Mouse (Mus musculus) MEL (cell line): ENCODE results near the gene Vav3. TPM values are rescaled to one million over a fixed set of nuclear protein-coding genes. Genes with fewer than 3 reads are reported as not detected.

Source experiments
- DNase-seq: peaks from one replicate; pipeline ENCODE4 v3.0.0; 2011; ENCODE audit warnings: low read depth, low spot score
- H3K27ac ChIP-seq: 2 replicates; pipeline ENCODE4 v1.5.1; 2012; ENCODE audit warnings: low read depth, mild to moderate bottlenecking, control low read depth, low read length, moderate library complexity; ENCODE audit not compliant: control insufficient read depth
- H3K27me3 ChIP-seq, 2 experiments: fragments of 150-350 bp in 1 of 2; sonication (generic) in 1 of 2; 2 replicates each; pipeline ENCODE4 v1.6.1; 2012; ENCODE audit warnings: low read length in 2 of 2, mild to moderate bottlenecking in 2 of 2, improper control_type of control experiment in 1 of 2, moderate library complexity in 1 of 2; ENCODE audit not compliant: insufficient read depth in 2 of 2, control insufficient read depth in 1 of 2
- H3K36me3 ChIP-seq, 2 experiments: 2 replicates each; pipeline ENCODE4 v1.6.1; 2012 to 2014; ENCODE audit warnings: low read length in 2 of 2, improper control_type of control experiment in 1 of 2, inconsistent platforms in 1 of 2, mild to moderate bottlenecking in 1 of 2; ENCODE audit not compliant: insufficient read depth in 2 of 2, control insufficient read depth in 1 of 2
- H3K4me1 ChIP-seq, 2 experiments: fragments of 150-350 bp in 1 of 2; sonication (generic) in 1 of 2; 2 replicates each; pipeline ENCODE4 v1.6.1; 2012; ENCODE audit warnings: low read length in 2 of 2, improper control_type of control experiment in 1 of 2, mild to moderate bottlenecking in 1 of 2; ENCODE audit not compliant: insufficient read depth in 2 of 2, control insufficient read depth in 1 of 2
- H3K4me3 ChIP-seq, 2 experiments: fragments of 150-350 bp in 1 of 2; sonication (generic) in 1 of 2; 2 replicates each; pipeline ENCODE4 v1.5.1; 2012; ENCODE audit warnings: low read depth in 2 of 2, low read length in 2 of 2, mild to moderate bottlenecking in 2 of 2, moderate library complexity in 2 of 2, control low read depth in 1 of 2, improper control_type of control experiment in 1 of 2; ENCODE audit not compliant: control insufficient read depth in 1 of 2, insufficient read depth in 1 of 2
- H3K79me2 ChIP-seq: 2 replicates; pipeline ENCODE4 v1.6.1; 2012; ENCODE audit warnings: mild to moderate bottlenecking, low read length, moderate library complexity; ENCODE audit not compliant: control insufficient read depth, poor library complexity, insufficient read depth
- H3K9ac ChIP-seq: 2 replicates; pipeline ENCODE4 v1.6.1; 2012; ENCODE audit warnings: low read depth, mild to moderate bottlenecking, control low read depth, low read length, moderate library complexity; ENCODE audit not compliant: control insufficient read depth, poor library complexity, severe bottlenecking
- H3K9me3 ChIP-seq: fragments of 150-350 bp; sonication (generic); replicated peaks from 2 replicates; pipeline ENCODE4 v1.6.1; 2012; ENCODE audit warnings: mild to moderate bottlenecking, low read length, improper control_type of control experiment, moderate library complexity; ENCODE audit not compliant: insufficient read depth
- BHLHE40 ChIP-seq: IDR thresholded peaks from 2 replicates; pipeline ENCODE4 v1.6.1; 2012; ENCODE audit warnings: low read depth, mild to moderate bottlenecking, inconsistent platforms, low read length, improper control_type of control experiment, borderline replicate concordance
- CHD1 ChIP-seq: IDR thresholded peaks from 2 replicates; pipeline ENCODE4 v1.6.1; 2012; ENCODE audit warnings: low read depth, mild to moderate bottlenecking, inconsistent platforms, low read length, improper control_type of control experiment
- CHD2 ChIP-seq: IDR thresholded peaks from 2 replicates; pipeline ENCODE4 v1.6.1; 2011; ENCODE audit warnings: low read length, improper control_type of control experiment
- CTCF ChIP-seq, 3 experiments: IDR thresholded peaks in 2 of 3; conservative IDR thresholded peaks in 1 of 3; 2 replicates each; pipeline ENCODE4 v1.5.1; 2011 to 2012; ENCODE audit warnings: low read length in 3 of 3, low read depth in 2 of 3, mild to moderate bottlenecking in 2 of 3, improper control_type of control experiment in 1 of 3, inconsistent platforms in 1 of 3, mixed read lengths in 1 of 3, moderate library complexity in 1 of 3; ENCODE audit not compliant: control insufficient read depth in 1 of 3, insufficient read depth in 1 of 3, poor library complexity in 1 of 3, severe bottlenecking in 1 of 3
- E2F4 ChIP-seq: IDR thresholded peaks from 2 replicates; pipeline ENCODE4 v1.6.1; 2011; ENCODE audit warnings: low read depth, low read length, improper control_type of control experiment, borderline replicate concordance
- ELF1 ChIP-seq: IDR thresholded peaks from 2 replicates; pipeline ENCODE4 v1.6.1; 2014; ENCODE audit warnings: low read depth, mild to moderate bottlenecking, inconsistent platforms, low read length, improper control_type of control experiment, moderate library complexity
- EP300 ChIP-seq, 2 experiments: IDR thresholded peaks; 2 replicates each; pipeline ENCODE4 v1.6.1; 2011; ENCODE audit warnings: improper control_type of control experiment in 2 of 2, low read length in 2 of 2, low read depth in 1 of 2, mild to moderate bottlenecking in 1 of 2
- GABPA ChIP-seq: IDR thresholded peaks from 2 replicates; pipeline ENCODE4 v1.6.1; 2012; ENCODE audit warnings: low read depth, mild to moderate bottlenecking, inconsistent platforms, low read length, improper control_type of control experiment, moderate library complexity
- GATA1 ChIP-seq: IDR thresholded peaks from 2 replicates; pipeline ENCODE4 v1.6.1; 2011; ENCODE audit warnings: low read depth, low read length, improper control_type of control experiment
- HCFC1 ChIP-seq: IDR thresholded peaks from 2 replicates; pipeline ENCODE4 v1.6.1; 2012; ENCODE audit warnings: low read depth, mild to moderate bottlenecking, inconsistent platforms, low read length, improper control_type of control experiment, moderate library complexity
- KAT2A ChIP-seq: conservative IDR thresholded peaks from 2 replicates; pipeline ENCODE4 v1.6.1; 2012; ENCODE audit warnings: low read depth, low read length, improper control_type of control experiment, inconsistent platforms
- MAFK ChIP-seq: IDR thresholded peaks from 2 replicates; pipeline ENCODE4 v1.6.1; 2011; ENCODE audit warnings: low read depth, mild to moderate bottlenecking, low read length, improper control_type of control experiment, borderline replicate concordance
- MAX ChIP-seq: IDR thresholded peaks from 2 replicates; pipeline ENCODE4 v1.6.1; 2011; ENCODE audit warnings: low read length, improper control_type of control experiment
- MEF2A ChIP-seq: IDR thresholded peaks from 2 replicates; pipeline ENCODE4 v1.6.1; 2014; ENCODE audit warnings: low read depth, mild to moderate bottlenecking, inconsistent platforms, low read length, improper control_type of control experiment; ENCODE audit not compliant: poor library complexity, insufficient replicate concordance, severe bottlenecking; ENCODE audit errors: extremely low read depth
- MYC ChIP-seq: IDR thresholded peaks from 2 replicates; pipeline ENCODE4 v1.6.1; 2011; ENCODE audit warnings: low read depth, mild to moderate bottlenecking, low read length, improper control_type of control experiment, moderate library complexity
- NRF1 ChIP-seq: IDR thresholded peaks from 2 replicates; pipeline ENCODE4 v1.6.1; 2014; ENCODE audit warnings: low read depth, mild to moderate bottlenecking, inconsistent platforms, low read length, improper control_type of control experiment, moderate library complexity; ENCODE audit not compliant: poor library complexity, insufficient read depth, severe bottlenecking
- POLR2A ChIP-seq, 2 experiments: IDR thresholded peaks; 2 replicates each; pipeline ENCODE4 v1.6.1; 2011 to 2012; ENCODE audit warnings: low read length in 2 of 2, mild to moderate bottlenecking in 2 of 2, control low read depth in 1 of 2, improper control_type of control experiment in 1 of 2, low read depth in 1 of 2, moderate library complexity in 1 of 2; ENCODE audit not compliant: control insufficient read depth in 1 of 2, insufficient read depth in 1 of 2, poor library complexity in 1 of 2
- POLR2AphosphoS2 ChIP-seq: IDR thresholded peaks from 2 replicates; pipeline ENCODE4 v1.6.1; 2011; ENCODE audit warnings: low read length, improper control_type of control experiment
- RAD21 ChIP-seq: IDR thresholded peaks from 2 replicates; pipeline ENCODE4 v1.6.1; 2011; ENCODE audit warnings: mild to moderate bottlenecking, low read depth, low read length, improper control_type of control experiment
- RCOR1 ChIP-seq: IDR thresholded peaks from 2 replicates; pipeline ENCODE4 v1.6.1; 2012; ENCODE audit warnings: low read depth, mild to moderate bottlenecking, inconsistent platforms, low read length, improper control_type of control experiment
- SIN3A ChIP-seq: IDR thresholded peaks from 2 replicates; pipeline ENCODE4 v1.6.1; 2012; ENCODE audit warnings: low read length, improper control_type of control experiment, inconsistent platforms
- SMC3 ChIP-seq: IDR thresholded peaks from 2 replicates; pipeline ENCODE4 v1.6.1; 2011; ENCODE audit warnings: low read depth, low read length, improper control_type of control experiment
- UBTF ChIP-seq: IDR thresholded peaks from 2 replicates; pipeline ENCODE4 v1.6.1; 2012; ENCODE audit warnings: low read depth, mild to moderate bottlenecking, inconsistent platforms, low read length, improper control_type of control experiment, moderate library complexity, borderline replicate concordance; ENCODE audit not compliant: insufficient read depth
- USF1 ChIP-seq: IDR thresholded peaks from 2 replicates; pipeline ENCODE4 v1.6.1; 2014; ENCODE audit warnings: low read depth, mild to moderate bottlenecking, inconsistent platforms, low read length, improper control_type of control experiment, moderate library complexity
- USF2 ChIP-seq, 2 experiments: IDR thresholded peaks; 2 replicates each; pipeline ENCODE4 v1.6.1; 2011 to 2012; ENCODE audit warnings: improper control_type of control experiment in 2 of 2, low read length in 2 of 2, borderline replicate concordance in 1 of 2, inconsistent platforms in 1 of 2, low read depth in 1 of 2, mild to moderate bottlenecking in 1 of 2; ENCODE audit not compliant: insufficient read depth in 1 of 2
- ZC3H11A ChIP-seq: IDR thresholded peaks from 2 replicates; pipeline ENCODE4 v1.6.1; 2012; ENCODE audit warnings: low read depth, mild to moderate bottlenecking, inconsistent platforms, low read length, improper control_type of control experiment
- ZKSCAN1 ChIP-seq: IDR thresholded peaks from 2 replicates; pipeline ENCODE4 v1.6.1; 2012; ENCODE audit warnings: low read depth, mild to moderate bottlenecking, inconsistent platforms, low read length, improper control_type of control experiment, moderate library complexity
- ZMIZ1 ChIP-seq: IDR thresholded peaks from 2 replicates; pipeline ENCODE4 v1.6.1; 2012; ENCODE audit warnings: low read depth, mild to moderate bottlenecking, inconsistent platforms, low read length, improper control_type of control experiment, moderate library complexity
- polyA plus RNA-seq, 2 experiments: library from polyadenylated mRNA; stranded (reverse) in 1 of 2; unstranded in 1 of 2; fragments of >175 nt in 1 of 2; fragments of >200 nt in 1 of 2; gene quantifications; 2 replicates each; pipeline versions ENCODE4 v1.2.1 to v1.2.4; 2012; ENCODE audit warnings: low replicate concordance in 2 of 2, low read depth in 1 of 2; ENCODE audit not compliant: insufficient read length in 2 of 2, insufficient read depth in 1 of 2, missing spikeins in 1 of 2
- total RNA-seq: library from RNA; depleted of rRNA; stranded (reverse); fragments of 300-350 nt; gene quantifications from 2 replicates; pipeline ENCODE4 v1.2.3, GENCODE M21; 2012

Vav3 gene
- total and polyA plus RNA-seq, 3 experiments, result not detected

DNA sequence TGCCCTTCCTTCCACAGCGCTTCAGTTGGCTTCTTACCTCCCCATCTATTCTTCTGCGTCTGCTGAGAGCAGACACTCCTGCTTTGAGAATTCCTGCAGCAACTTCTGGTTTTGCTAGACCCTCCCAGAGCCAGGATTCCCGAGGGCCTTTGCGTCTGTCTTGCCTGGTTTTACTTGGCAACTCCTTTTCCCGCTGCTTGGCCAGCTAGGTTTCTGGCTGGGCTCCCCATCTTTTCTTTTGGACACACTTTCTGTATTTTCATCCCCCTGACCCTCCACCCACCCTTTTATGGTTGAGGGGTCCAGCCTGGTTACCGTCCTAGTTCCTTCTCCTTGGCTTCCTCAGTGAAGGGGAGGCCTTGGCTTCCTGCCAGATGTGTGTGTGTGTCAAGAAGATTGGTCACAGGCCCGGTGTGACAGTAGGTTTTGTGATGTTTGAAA is 26.0 kb downstream of the Vav3 start:
- TF ChIP-seq E2F4 (no peak), CHD1 (no peak), GABPA (no peak), CTCF (IDR thresholded peaks at IDR 0.05 in 2 of 3, conservative IDR thresholded peaks at IDR 0.05 in 1 of 3; ENCODE audit: control insufficient read depth in 1 of 3, insufficient read depth in 1 of 3, low read depth in 2 of 3, low read length in 3 of 3, poor library complexity in 1 of 3, severe bottlenecking in 1 of 3) (no peak), SMC3 (no peak), ZKSCAN1 (no peak), USF2 (IDR thresholded peaks at IDR 0.05; ENCODE audit: borderline replicate concordance in 1 of 2, insufficient read depth in 1 of 2, low read depth in 1 of 2, low read length in 2 of 2) (no peak), ZC3H11A (no peak), MAX (no peak), MEF2A (no peak), CHD2 (no peak), ELF1 (no peak), RAD21 (no peak), GATA1 (no peak), SIN3A (no peak), MYC (no peak), UBTF (no peak), RCOR1 (no peak), KAT2A (no peak)
- TF ChIP-seq, all 39 proteins: peak for 0
- DNase-seq, result peak; percentile 44
- H3K9ac ChIP-seq, result no peak overlapping the region
- H3K79me2 ChIP-seq, result no peaks in the 10 kb centered on the region
- no peak overlapping the region for H3K27ac ChIP-seq
- H3K4me1 ChIP-seq, result peaks cover 0 to 9% of the 10 kb centered on the region in 2 experiments; a peak in 1 of 4 replicates
- no peaks in the 10 kb centered on the region for H3K36me3 ChIP-seq
- H3K4me3 ChIP-seq, result no peak overlapping the region
- H3K27me3 ChIP-seq, result no peaks in the 10 kb centered on the region
- no peaks in the 10 kb centered on the region for H3K9me3 ChIP-seq

DNA sequence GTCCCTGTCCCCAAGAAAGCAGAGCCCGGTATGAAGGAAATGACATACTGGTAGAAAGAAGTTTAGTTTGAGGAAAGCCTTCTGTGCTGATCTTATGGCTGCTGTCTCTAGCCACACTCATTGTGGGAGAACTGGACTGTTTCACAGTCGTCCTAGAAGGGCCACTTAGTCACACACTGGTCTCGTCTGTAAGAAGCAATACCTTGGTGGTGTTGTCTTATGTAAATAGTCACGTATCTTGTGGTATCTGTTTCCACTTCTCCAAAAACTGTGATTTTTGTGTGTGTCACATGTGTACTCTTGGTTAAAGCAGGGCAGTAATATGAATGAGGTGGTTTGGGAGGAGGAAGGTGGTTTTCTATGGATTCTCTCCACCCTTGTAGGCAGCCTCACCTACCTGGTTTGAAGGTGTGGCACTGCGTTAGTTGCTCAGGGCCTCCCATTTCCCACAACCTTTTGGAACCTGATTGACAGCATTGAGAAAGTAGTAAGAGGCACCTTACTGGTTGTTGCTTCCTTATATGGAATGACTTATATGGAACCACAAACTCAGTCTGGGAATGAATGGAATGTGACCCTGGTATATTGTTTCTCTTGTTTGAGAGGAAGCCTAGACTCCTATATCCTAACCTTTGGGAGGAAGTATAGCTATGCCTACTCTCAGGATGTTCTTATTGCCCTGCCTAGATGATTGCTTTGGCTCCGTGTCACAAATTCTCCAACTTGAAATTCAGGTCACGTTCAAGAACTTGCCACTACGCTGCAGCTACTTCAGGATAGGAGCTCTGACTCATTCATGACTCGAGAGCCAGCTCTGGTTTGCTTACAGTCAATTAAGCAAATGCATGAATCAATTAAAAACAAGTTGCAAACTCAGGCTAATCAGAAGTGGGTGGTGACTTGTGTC is 28.2 kb downstream of the Vav3 start:
- peaks cover 0 to 2% of the 10 kb centered on the region in 2 experiments; a peak in 1 of 4 replicates for H3K4me1 ChIP-seq
- H3K4me3 ChIP-seq, result no peak overlapping the region
- no peak for TF ChIP-seq NRF1
- no peak for TF ChIP-seq CHD1
- no peak for TF ChIP-seq CTCF (IDR thresholded peaks at IDR 0.05 in 2 of 3, conservative IDR thresholded peaks at IDR 0.05 in 1 of 3; ENCODE audit: control insufficient read depth in 1 of 3, insufficient read depth in 1 of 3, low read depth in 2 of 3, low read length in 3 of 3, poor library complexity in 1 of 3, severe bottlenecking in 1 of 3)
- no peak for TF ChIP-seq UBTF
- TF ChIP-seq GATA1, result no peak
- TF ChIP-seq ZMIZ1, result no peak
- no peak for TF ChIP-seq USF2 (IDR thresholded peaks at IDR 0.05; ENCODE audit: borderline replicate concordance in 1 of 2, insufficient read depth in 1 of 2, low read depth in 1 of 2, low read length in 2 of 2)
- TF ChIP-seq E2F4, result no peak
- no peak for TF ChIP-seq MAFK
- TF ChIP-seq USF1, result no peak
- TF ChIP-seq POLR2AphosphoS2, result no peak
- no peak for TF ChIP-seq MEF2A
- no peak for TF ChIP-seq MYC
- no peak for TF ChIP-seq POLR2A (IDR thresholded peaks at IDR 0.05; ENCODE audit: control insufficient read depth in 1 of 2, insufficient read depth in 1 of 2, low read depth in 1 of 2, low read length in 2 of 2, poor library complexity in 1 of 2)
- no peak for TF ChIP-seq EP300 (IDR thresholded peaks at IDR 0.05; ENCODE audit: low read depth in 1 of 2, low read length in 2 of 2)
- TF ChIP-seq HCFC1, result no peak
- TF ChIP-seq SIN3A, result no peak
- TF ChIP-seq BHLHE40, result no peak
- TF ChIP-seq, all 39 proteins: peak for 0
- Histone ChIP-seq H3K27me3 (no peaks in the 10 kb centered on the region), H3K79me2 (no peaks in the 10 kb centered on the region), H3K9me3 (no peaks in the 10 kb centered on the region), H3K36me3 (no peaks in the 10 kb centered on the region), H3K9ac (no peak overlapping the region), H3K27ac (no peak overlapping the region)
- DNase-seq, result no peak
